Mouse (Mus musculus): ENCODE data around the gene Chadl.

DNA sequence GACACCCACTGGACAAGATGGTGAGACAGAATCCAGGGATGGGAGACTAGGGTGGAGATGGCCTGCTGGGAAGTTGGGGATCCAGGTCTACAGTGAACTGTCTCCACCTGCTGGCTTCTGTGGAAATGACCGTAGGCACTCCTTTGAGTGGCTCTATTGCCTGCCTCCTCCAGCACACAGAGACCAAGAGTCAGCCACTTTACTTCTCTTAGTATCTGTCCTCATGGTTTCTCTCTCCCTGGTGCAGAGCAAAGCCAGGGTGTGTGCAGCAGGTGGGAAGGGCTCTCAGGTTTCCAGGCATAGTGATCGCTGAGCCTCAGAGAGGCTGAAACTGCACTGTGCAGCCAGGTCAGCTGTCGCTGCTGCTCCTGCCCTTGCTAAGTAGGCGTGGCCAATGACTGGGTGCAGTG lies 26.9 kb downstream of the Chadl start:
- TF ChIP-seq POLR2A (IDR thresholded peaks at IDR 0.05; ENCODE audit: insufficient read length, low read depth), result no peak
- peak in 2 of 3 experiments; percentile 68 to 78 for TF ChIP-seq MYOG (IDR thresholded peaks at IDR 0.05; ENCODE audit: control insufficient read depth in 1 of 3, insufficient read depth in 1 of 3, insufficient read length in 2 of 3, low read depth in 2 of 3)
- TF ChIP-seq MYOD1 (IDR thresholded peaks at IDR 0.05; ENCODE audit: control insufficient read depth in 1 of 3, insufficient read length in 2 of 3, low read depth in 2 of 3), result peak in 2 of 3 experiments; percentile 61 to 71
- TF ChIP-seq POLR2AphosphoS2 (IDR thresholded peaks at IDR 0.05; ENCODE audit: insufficient read length, low read depth), result no peak
- TF ChIP-seq TCF3 (IDR thresholded peaks at IDR 0.05; ENCODE audit: insufficient read length, low read depth), result no peak
- TF ChIP-seq TCF12 (IDR thresholded peaks at IDR 0.05; ENCODE audit: insufficient read depth, poor library complexity, severe bottlenecking), result no peak
- no peak for TF ChIP-seq CEBPB (IDR thresholded peaks at IDR 0.05; ENCODE audit: insufficient read depth, poor library complexity, severe bottlenecking)
